Mouse (Mus musculus) embryonic fibroblast, embryonic 13.5 days (primary cell): ENCODE measurements around the gene Grap. TPM values are rescaled to one million over a fixed set of nuclear protein-coding genes. Genes with fewer than 3 reads are reported as not detected.
"Not testable (repeated sequence)": the region's sequence is repeated elsewhere in the genome, so short reads cannot be mapped to it uniquely, and the experiment has no call there.

Source experiments
- H3K27ac ChIP-seq: 2 replicates; pipeline ENCODE4 v1.5.1; 2012; ENCODE audit warnings: low read length, control low read depth, inconsistent platforms; ENCODE audit not compliant: insufficient read depth
- H3K4me1 ChIP-seq: 2 replicates; pipeline ENCODE4 v1.6.1; 2011; ENCODE audit warnings: low read length; ENCODE audit not compliant: control insufficient read depth, insufficient read depth
- H3K4me3 ChIP-seq: 2 replicates; pipeline ENCODE4 v1.5.1; 2011; ENCODE audit warnings: mild to moderate bottlenecking, control low read depth, low read length; ENCODE audit not compliant: insufficient read depth
- CTCF ChIP-seq: IDR thresholded peaks from 2 replicates; pipeline ENCODE4 v1.5.1; 2011; ENCODE audit warnings: mild to moderate bottlenecking, control low read depth, low read length, moderate library complexity, borderline replicate concordance; ENCODE audit not compliant: insufficient read depth
- POLR2A ChIP-seq: IDR thresholded peaks from 2 replicates; pipeline ENCODE4 v1.6.1; 2011; ENCODE audit warnings: low read depth, mild to moderate bottlenecking, control low read depth, low read length, moderate library complexity
- polyA plus RNA-seq: library from polyadenylated mRNA; stranded (reverse); fragments of >200 nt; gene quantifications from 2 replicates; pipeline ENCODE4 v1.2.4, GENCODE M21; 2011; ENCODE audit warnings: low read depth; ENCODE audit not compliant: missing spikeins, insufficient read length

Gene Grap
- polyA plus RNA-seq, 1 experiment: 0.32 TPM

- Histone ChIP-seq H3K4me1 (peaks cover 7% of the 10 kb centered on the region; the same call in 1 of the 2 replicates), H3K4me3 (no peak overlapping the region), H3K27ac (no peak overlapping the region)
- no peak for TF ChIP-seq POLR2A
- TF ChIP-seq CTCF: no peak
Observed at GRCm38 (mm10) chr11:61637856-61638255, 15.2 kb upstream of the Grap start.

GRCm38 (mm10) chr11:61638764-61639536, 14.1 kb upstream of the Grap start:
- TF ChIP-seq POLR2A (no peak), CTCF (no peak)

GRCm38 (mm10) chr11:61639601-61640177, 13.4 kb upstream of the Grap start:
- Histone ChIP-seq H3K4me3 (no peak overlapping the region), H3K4me1 (peaks cover 12% of the 10 kb centered on the region), H3K27ac (no peak overlapping the region)
- TF ChIP-seq CTCF (no peak), POLR2A (no peak)

More at GRCm38 (mm10) chr11:61638764-61639536, 14.1 kb upstream of the Grap start:
- H3K4me1 ChIP-seq: peaks cover 9% of the 10 kb centered on the region
- no peak overlapping the region for H3K27ac ChIP-seq
- no peak overlapping the region for H3K4me3 ChIP-seq

GRCm38 (mm10) chr11:61640585-61640984, 12.5 kb upstream of the Grap start:
- not testable (repeated sequence) for H3K4me3 ChIP-seq
- peaks cover 18% of the 10 kb centered on the region for H3K4me1 ChIP-seq

GRCm38 (mm10) chr11:61642106-61642505, 11.0 kb upstream of the Grap start:
- H3K4me3 ChIP-seq: no peak overlapping the region

More at GRCm38 (mm10) chr11:61640585-61640984, 12.5 kb upstream of the Grap start:
- H3K27ac ChIP-seq: not testable (repeated sequence)

GRCm38 (mm10) chr11:61643184-61643961, 9.7 kb upstream of the Grap start:
- Histone ChIP-seq H3K4me3 (no peak overlapping the region), H3K4me1 (peaks cover 23% of the 10 kb centered on the region), H3K27ac (peak overlapping the region; percentile 82; the same call in 1 of the 2 replicates)
- no peak for TF ChIP-seq CTCF
- no peak for TF ChIP-seq POLR2A

More at GRCm38 (mm10) chr11:61642106-61642505, 11.0 kb upstream of the Grap start:
- Histone ChIP-seq H3K27ac (no peak overlapping the region), H3K4me1 (peaks cover 18% of the 10 kb centered on the region)
- TF ChIP-seq CTCF: no peak
- no peak for TF ChIP-seq POLR2A

- no peak overlapping the region for H3K4me3 ChIP-seq
- peaks cover 23% of the 10 kb centered on the region for H3K4me1 ChIP-seq
- TF ChIP-seq CTCF (no peak), POLR2A (no peak)
- peak overlapping the region; percentile 82 for H3K27ac ChIP-seq
Observed at GRCm38 (mm10) chr11:61644576-61645326, 8.3 kb upstream of the Grap start.

- no peak for TF ChIP-seq CTCF
- TF ChIP-seq POLR2A: no peak
- peak overlapping the region; percentile 50; the same call in 1 of the 2 replicates for H3K27ac ChIP-seq
- H3K4me3 ChIP-seq: no peak overlapping the region
- H3K4me1 ChIP-seq: peaks cover 23% of the 10 kb centered on the region
Observed at GRCm38 (mm10) chr11:61645357-61645857, 7.7 kb upstream of the Grap start.

- Histone ChIP-seq H3K4me3 (no peak overlapping the region), H3K27ac (no peak overlapping the region), H3K4me1 (peaks cover 23% of the 10 kb centered on the region)
- TF ChIP-seq POLR2A: no peak
- no peak for TF ChIP-seq CTCF
Observed at GRCm38 (mm10) chr11:61646499-61647039, 6.5 kb upstream of the Grap start.
